Mouse (Mus musculus) myocyte (in vitro differentiated cells): ENCODE measurements around the gene Sod1.

Source experiments
- CEBPB ChIP-seq: IDR thresholded peaks from 2 replicates; pipeline ENCODE4 v1.6.1; 2011; ENCODE audit warnings: mild to moderate bottlenecking, moderate library complexity; ENCODE audit not compliant: poor library complexity, insufficient read depth, severe bottlenecking
- E2F4 ChIP-seq: IDR thresholded peaks from one replicate; pipeline ENCODE4 v1.6.1; 2011; ENCODE audit warnings: mild to moderate bottlenecking, control low read depth, moderate library complexity; ENCODE audit not compliant: insufficient read depth
- MYOG ChIP-seq, 3 experiments: IDR thresholded peaks; one replicate each; pipeline ENCODE4 v1.6.1; 2011; ENCODE audit warnings: control low read depth in 2 of 3, low read depth in 2 of 3, mild to moderate bottlenecking in 2 of 3; ENCODE audit not compliant: insufficient read length in 2 of 3, control insufficient read depth in 1 of 3, insufficient read depth in 1 of 3
- POLR2A ChIP-seq: IDR thresholded peaks from one replicate; pipeline ENCODE4 v1.6.1; 2011; ENCODE audit warnings: low read depth, mild to moderate bottlenecking, control low read depth, moderate library complexity; ENCODE audit not compliant: insufficient read length
- POLR2AphosphoS2 ChIP-seq: IDR thresholded peaks from one replicate; pipeline ENCODE4 v1.6.1; 2011; ENCODE audit warnings: low read depth, control low read depth; ENCODE audit not compliant: insufficient read length
- REST ChIP-seq: IDR thresholded peaks from one replicate; pipeline ENCODE4 v1.6.1; 2011; ENCODE audit warnings: mild to moderate bottlenecking, control low read depth, moderate library complexity; ENCODE audit not compliant: insufficient read depth, insufficient read length
- TCF3 ChIP-seq: IDR thresholded peaks from one replicate; pipeline ENCODE4 v1.6.1; 2011; ENCODE audit warnings: low read depth, control low read depth; ENCODE audit not compliant: insufficient read length

GRCm38 (mm10) chr16:90216414-90216813, 4.1 kb upstream of the Sod1 start:
- no peak for TF ChIP-seq REST
- TF ChIP-seq POLR2A = no peak
- TF ChIP-seq E2F4 = no peak
- no peak for TF ChIP-seq TCF3
- TF ChIP-seq CEBPB = no peak
- TF ChIP-seq POLR2AphosphoS2 = no peak
- TF ChIP-seq MYOG (IDR thresholded peaks at IDR 0.05; ENCODE audit: control insufficient read depth in 1 of 3, insufficient read depth in 1 of 3, insufficient read length in 2 of 3, low read depth in 2 of 3) = no peak
